Mouse (Mus musculus) hematopoietic multipotent progenitor cell, adult 10-12 weeks (in vitro differentiated cells): ENCODE measurements around the gene Pafah2. TPM values are rescaled to one million over a fixed set of nuclear protein-coding genes. Genes with fewer than 3 reads are reported as not detected.

Source experiments
- polyA plus RNA-seq: library from polyadenylated mRNA; stranded (reverse); fragments of >175 nt; gene quantifications from 2 replicates; pipeline ENCODE4 v1.2.3, GENCODE M21; 2012; ENCODE audit warnings: low replicate concordance

Pafah2 gene
- polyA plus RNA-seq = 0.71 and 1.8 TPM in 2 replicates

GRCm38 (mm10) chr4:134395977-134396825 lies at the start of gene Pafah2:
TSS of gene Pafah2 (plus strand) at chr4:134396320.

GRCm38 (mm10) chr4:134383750-134384149 lies 12.4 kb upstream of the Pafah2 start, which contains the start of gene Extl1:
TSS of gene Extl1 (minus strand) at chr4:134383850.

GRCm38 (mm10) chr4:134468215-134468575 lies 72.1 kb downstream of the Pafah2 start, which contains the start of gene Stmn1:
TSS of gene Stmn1 (plus strand) at chr4:134468320.

Other genes starting within 250 kb of the Pafah2 start
- gene Cep85, start 209.2 kb upstream of the Pafah2 start, polyA plus RNA-seq = 5.6 and 26.8 TPM in 2 replicates
- not detected in 2 replicates for gene Gm7534, start 193.3 kb upstream of the Pafah2 start, polyA plus RNA-seq
- gene Catsper4, start 168.9 kb upstream of the Pafah2 start, polyA plus RNA-seq = not detected in 2 replicates
- gene Cnksr1, start 157.9 kb upstream of the Pafah2 start, polyA plus RNA-seq = 0.07 and 0.12 TPM in 2 replicates
- 0.15 TPM in 1 of 2 replicates, not detected in the other for gene E130218I03Rik, start 152.7 kb upstream of the Pafah2 start, polyA plus RNA-seq
- 21.3 and 31.9 TPM in 2 replicates for gene Zfp593, start 150.7 kb upstream of the Pafah2 start, polyA plus RNA-seq
- not detected in 2 replicates for gene Gm30191, start 149.4 kb upstream of the Pafah2 start, polyA plus RNA-seq
- gene Grrp1, start 142.2 kb upstream of the Pafah2 start, polyA plus RNA-seq = 0.26 and 1.3 TPM in 2 replicates
- 1.9 and 4.3 TPM in 2 replicates for gene Pdik1l, start 108.4 kb upstream of the Pafah2 start, polyA plus RNA-seq
- not detected in 2 replicates for gene Trim63, start 81.2 kb upstream of the Pafah2 start, polyA plus RNA-seq
- 0.21 TPM in 1 of 2 replicates, not detected in the other for gene Slc30a2, start 53.1 kb upstream of the Pafah2 start, polyA plus RNA-seq
- 0.76 and 0.95 TPM in 2 replicates for gene Extl1, start 12.5 kb upstream of the Pafah2 start, polyA plus RNA-seq
- 8.3 and 57.9 TPM in 2 replicates for gene Stmn1, start 72.0 kb downstream of the Pafah2 start, polyA plus RNA-seq
- gene Paqr7, start 100.4 kb downstream of the Pafah2 start, polyA plus RNA-seq = 11.4 and 19.1 TPM in 2 replicates
- gene Aunip, start 114.7 kb downstream of the Pafah2 start, polyA plus RNA-seq = 0.17 and 0.57 TPM in 2 replicates
- gene Mtfr1l, start 139.1 kb downstream of the Pafah2 start, polyA plus RNA-seq = 39.0 and 39.8 TPM in 2 replicates
- 8.7 and 20.9 TPM in 2 replicates for gene Selenon, start 155.8 kb downstream of the Pafah2 start, polyA plus RNA-seq